Mouse (Mus musculus) olfactory bulb, adult 2 months (tissue): ENCODE results near the gene Litaf.

Experiments used
- CTCF ChIP-seq: fragments of 200-500 bp; IDR thresholded peaks from 2 replicates; pipeline ENCODE4 v1.5.1; 2012; ENCODE audit warnings: low read depth, mild to moderate bottlenecking, low read length, moderate library complexity; ENCODE audit not compliant: insufficient read depth
- POLR2A ChIP-seq: fragments of 200-500 bp; IDR thresholded peaks from 2 replicates; pipeline ENCODE4 v1.6.1; 2012; ENCODE audit warnings: mild to moderate bottlenecking, low read depth, low read length, moderate library complexity; ENCODE audit not compliant: insufficient read depth

DNA sequence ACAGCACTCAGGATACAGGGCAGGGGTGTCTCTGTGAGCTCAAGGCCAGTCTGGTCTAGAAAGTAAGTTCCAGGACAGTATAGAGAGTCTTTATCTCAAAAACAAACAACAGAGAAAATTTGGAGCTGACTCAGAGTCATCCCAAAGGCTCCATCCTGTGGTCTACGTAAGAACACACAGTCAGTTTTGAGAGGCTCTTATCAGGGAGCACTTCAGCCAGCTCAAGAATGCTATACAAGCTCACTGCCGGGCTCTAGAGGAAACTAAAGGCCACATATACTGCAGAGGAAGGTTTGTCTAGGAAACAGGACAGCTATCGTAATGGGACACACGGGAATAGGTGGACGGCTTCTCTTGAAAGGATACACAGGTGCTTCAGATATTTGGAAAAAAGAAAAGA, 122.7 kb downstream of the Litaf start:
- no peak for TF ChIP-seq CTCF
- no peak for TF ChIP-seq POLR2A
